Mouse (Mus musculus): ENCODE measurements around the gene Pisd.
"Not testable (repeated sequence)": the region's sequence is repeated elsewhere in the genome, so short reads cannot be mapped to it uniquely, and the experiment has no call there.

Pisd gene

DNA sequence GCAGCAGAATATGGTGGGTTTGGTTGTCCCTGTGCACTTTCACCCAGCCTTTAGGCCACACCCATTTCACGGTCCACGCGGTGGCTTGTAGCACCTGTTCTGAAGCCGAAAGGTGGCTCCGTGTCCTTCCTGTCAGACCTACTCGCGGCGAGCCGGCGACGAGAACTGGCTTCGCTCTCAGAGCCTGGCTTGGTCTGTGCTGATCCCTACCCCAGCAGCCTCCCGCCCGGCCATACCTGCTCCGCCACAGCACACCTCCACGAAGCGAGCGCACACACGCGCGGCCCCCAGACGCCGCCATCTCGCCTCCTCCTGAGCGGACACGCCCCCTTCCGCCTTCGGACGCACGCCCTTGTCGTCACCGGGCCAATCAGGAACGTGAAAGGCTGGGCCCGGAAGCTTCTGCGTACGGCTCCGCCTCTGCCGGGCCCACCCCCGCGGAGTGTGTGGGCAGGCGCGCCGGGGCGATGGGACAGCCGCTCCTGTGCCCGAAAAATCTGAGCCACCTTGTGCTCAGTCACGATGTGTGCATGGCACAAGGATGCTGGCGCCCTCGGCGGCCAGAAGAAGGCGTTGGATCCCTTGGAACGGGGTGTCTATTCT is at the start of gene Pisd:
TSS of gene Pisd (minus strand) at position 334 of the 603 bp plus-strand sequence.
- DNase-seq (ENCODE audit: inconsistent ontology term), result peak; percentile 96

DNA sequence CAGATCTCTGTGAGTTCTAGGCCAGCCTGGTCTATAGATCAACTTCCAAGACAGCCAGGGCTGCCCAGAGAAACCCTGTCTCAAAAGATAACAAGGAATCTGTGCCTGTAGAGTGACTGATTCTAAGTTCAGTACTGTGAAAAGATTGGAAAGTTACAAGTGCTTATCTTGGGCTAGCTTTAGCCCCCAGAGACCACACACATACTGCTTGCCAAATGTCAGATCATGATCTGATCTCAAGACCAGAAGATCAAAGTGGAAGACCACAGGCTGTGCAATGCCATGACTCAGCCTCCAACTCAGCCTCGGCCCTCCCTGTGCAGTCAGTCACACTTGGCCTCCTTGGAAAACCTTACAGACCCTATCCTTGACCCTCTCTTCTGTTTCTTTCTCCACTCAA is 49.1 kb upstream of the Pisd start:
- no peak for DNase-seq (ENCODE audit: inconsistent ontology term)

DNA sequence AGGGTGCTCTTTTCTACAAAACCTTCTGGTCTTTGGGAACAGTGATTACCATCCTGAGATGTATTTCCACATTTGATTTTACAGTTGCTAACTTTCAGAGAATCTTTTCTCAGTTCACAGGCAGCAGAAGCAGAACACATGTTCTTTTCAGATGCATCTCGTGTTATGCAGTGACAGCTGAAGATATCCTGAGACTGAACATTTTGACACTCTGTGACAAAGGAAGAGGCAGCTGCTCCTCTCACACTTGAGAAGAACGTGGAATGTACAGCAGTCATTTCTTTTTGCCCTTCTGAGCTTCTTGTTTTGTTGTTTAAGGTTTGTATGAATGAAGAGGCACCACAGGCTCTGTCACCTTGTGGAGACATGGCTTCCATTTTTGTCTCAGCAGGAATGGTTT is 44.6 kb upstream of the Pisd start:
- DNase-seq (ENCODE audit: inconsistent ontology term), result no peak

DNA sequence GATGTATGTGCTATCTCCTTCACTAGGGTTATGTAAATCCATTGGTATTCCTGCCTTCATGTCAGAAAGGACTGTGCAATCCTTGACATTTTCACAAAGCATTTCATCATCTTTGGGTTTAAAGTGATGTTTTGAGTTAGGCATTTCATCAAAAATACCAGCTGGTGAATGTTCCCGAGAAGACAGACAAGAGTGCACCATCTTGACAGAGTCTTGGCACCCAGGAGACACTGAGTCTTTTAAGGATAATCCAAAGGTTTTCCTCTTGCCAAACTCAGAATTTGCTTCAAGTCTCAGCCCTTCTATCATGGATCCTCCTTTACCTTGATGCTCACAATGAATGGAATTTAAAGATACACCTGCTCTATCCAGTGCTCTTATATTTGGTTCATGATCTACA is 43.3 kb upstream of the Pisd start:
- not testable (repeated sequence) for DNase-seq (ENCODE audit: inconsistent ontology term)

DNA sequence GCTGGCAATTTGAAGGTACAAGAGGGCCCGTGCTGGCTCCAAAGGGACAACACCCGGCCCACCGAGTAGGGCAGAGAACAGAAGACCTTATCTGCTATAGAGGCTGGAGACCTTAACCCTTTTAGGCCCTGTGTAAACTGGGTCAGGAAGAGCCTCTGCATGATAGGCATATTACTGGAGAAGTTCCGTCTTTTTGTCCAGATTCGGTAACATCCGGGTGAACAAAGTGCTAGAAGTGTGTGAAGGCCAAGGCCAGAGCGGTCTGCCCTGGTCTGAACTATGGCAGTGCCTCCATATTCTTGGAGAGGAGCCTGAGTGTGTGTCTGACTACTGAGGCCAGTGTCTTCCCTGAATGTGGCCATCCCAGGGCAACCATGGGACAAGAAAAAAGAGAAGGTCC is 41.6 kb upstream of the Pisd start, which contains the start of gene Gm20671:
TSS of gene Gm20671 (minus strand) at position 101 of the 400 bp plus-strand sequence.
- no peak for DNase-seq (ENCODE audit: inconsistent ontology term)

DNA sequence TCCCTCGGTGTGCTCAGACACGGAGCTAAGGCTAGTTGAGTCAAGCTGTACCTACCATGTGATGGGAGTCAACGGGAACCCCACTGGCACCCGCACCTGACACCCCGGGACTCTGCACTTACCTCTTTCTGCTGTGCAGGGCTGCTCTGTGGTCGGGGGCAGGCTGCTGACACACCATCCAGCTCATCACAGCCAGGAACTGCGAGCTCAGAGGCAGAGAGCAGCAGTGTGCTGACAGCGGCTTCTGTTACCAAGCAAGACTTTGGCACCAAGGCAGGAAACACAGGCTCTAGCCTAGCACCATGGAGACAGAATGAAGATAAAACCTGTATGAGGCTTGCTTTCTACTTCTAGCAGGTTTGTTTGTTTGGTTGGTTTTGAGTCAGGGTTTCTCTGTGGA is 35.0 kb upstream of the Pisd start:
- no peak for DNase-seq (ENCODE audit: inconsistent ontology term)

DNA sequence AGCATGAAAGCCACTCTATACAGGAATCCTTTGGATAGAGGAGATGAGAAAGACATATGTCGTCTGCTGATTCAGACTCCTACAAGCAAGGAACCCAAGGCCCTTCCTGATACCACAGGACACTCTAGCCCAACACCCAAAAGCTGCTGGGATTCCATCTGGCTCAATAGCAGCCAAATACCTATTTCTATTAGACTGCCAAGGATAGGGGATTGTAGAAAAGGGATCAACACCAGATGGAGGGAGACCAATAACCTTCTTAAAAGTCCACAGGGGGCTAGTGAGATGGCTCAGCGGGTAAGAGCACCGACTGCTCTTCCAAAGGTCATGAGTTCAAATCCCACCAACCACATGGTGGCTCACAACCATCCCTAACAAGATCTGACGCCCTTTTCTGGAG is 29.9 kb upstream of the Pisd start:
- no peak for DNase-seq (ENCODE audit: inconsistent ontology term)

DNA sequence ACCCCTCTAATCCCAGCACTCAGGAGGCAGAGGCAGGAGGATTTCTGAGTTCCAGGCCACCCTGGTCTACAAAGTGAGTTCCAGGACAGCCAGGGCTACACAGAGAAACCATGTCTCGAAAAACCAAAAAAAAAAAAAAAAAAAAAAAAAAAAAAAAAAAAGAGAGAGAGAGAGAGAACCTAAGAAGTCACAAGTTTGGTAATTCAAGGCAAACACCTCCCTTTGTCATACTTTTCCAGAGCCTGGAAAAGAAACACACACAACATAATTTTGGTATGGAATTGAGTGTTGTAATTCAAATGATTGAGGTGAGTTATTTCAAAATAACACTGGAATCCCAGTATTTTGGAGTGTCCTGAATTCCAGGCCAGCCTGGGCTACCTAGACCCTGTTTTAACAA is 1.0 kb upstream of the Pisd start:
- DNase-seq (ENCODE audit: inconsistent ontology term), result not testable (repeated sequence)

DNA sequence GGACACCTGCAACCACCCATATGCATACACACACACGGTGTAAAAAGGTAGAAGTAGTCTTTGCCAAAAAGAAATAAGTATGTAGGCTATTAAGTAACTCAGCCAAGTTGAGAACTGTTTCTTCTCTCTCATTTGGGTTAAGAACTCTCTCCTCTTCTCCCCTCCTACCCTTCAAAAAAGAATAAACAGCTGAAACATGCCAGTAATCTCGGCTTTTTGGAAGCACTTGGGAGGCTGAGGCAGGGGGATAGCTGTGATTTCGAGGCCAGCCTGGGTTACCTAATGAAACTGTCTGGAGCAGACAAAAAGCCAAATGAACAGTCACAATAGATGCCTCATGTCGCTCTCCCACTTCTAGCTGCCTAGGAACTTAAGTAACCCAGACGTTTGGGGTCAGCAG is 720 bp downstream of the Pisd start:
- no peak for DNase-seq (ENCODE audit: inconsistent ontology term)

DNA sequence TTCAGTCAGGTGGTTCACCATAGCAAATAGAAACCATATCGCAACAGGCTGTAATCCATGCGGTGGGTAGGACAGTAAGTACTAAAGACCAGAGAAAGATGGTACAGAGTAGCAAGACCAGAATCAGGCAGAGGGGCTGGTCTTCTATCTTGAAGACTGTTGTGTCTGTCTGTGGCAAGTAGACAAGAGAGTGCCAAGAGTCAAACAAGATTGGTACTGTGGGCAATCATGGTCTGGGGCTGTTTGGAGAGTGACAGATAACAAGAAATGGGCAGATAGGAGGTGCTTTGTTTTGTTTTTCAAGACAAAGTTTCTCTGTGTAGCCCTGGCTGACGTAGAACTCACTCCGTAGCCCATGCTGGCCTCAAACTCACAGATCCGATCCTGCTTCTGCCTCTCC is 3.9 kb downstream of the Pisd start:
- DNase-seq (ENCODE audit: inconsistent ontology term), result no peak

DNA sequence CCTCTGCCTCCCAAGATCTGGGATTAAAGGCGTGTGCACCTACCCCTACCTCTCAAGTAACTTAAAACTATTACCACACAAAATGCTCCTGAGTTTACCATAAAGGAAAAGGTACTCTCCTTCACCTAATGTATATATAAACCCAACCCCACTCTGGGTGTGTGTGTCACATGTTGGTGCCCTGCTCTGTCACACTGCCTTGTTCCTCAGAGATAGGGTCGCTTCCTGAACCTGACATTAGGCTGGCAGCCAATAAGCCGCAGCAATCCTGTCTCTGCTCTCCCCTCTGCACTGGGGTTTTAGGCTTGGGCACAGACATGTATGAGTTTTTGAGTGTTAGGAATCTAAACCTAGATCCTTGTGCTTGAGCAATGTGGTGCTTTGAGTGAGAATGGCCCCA is 7.3 kb downstream of the Pisd start:
- DNase-seq (ENCODE audit: inconsistent ontology term), result no peak

DNA sequence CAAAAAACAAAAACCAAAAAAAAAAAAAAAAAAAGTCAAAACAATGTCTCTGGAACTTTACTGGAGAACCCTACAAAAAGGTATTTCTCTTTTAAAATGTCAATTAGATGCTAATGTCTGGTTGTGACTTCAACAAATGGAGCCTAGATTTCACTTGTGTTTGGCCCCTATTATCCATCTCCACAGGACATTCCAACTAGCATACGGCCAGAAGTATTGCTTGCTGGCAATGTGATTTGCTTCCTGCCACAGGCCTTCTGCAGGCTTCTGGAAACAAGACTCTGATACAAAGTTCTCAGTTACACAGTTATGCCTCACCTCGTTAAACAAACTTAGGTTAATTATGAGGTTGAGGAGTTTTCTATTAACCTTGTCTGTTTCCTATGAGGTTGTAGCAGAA is 13.1 kb downstream of the Pisd start:
- DNase-seq (ENCODE audit: inconsistent ontology term), result no peak

DNA sequence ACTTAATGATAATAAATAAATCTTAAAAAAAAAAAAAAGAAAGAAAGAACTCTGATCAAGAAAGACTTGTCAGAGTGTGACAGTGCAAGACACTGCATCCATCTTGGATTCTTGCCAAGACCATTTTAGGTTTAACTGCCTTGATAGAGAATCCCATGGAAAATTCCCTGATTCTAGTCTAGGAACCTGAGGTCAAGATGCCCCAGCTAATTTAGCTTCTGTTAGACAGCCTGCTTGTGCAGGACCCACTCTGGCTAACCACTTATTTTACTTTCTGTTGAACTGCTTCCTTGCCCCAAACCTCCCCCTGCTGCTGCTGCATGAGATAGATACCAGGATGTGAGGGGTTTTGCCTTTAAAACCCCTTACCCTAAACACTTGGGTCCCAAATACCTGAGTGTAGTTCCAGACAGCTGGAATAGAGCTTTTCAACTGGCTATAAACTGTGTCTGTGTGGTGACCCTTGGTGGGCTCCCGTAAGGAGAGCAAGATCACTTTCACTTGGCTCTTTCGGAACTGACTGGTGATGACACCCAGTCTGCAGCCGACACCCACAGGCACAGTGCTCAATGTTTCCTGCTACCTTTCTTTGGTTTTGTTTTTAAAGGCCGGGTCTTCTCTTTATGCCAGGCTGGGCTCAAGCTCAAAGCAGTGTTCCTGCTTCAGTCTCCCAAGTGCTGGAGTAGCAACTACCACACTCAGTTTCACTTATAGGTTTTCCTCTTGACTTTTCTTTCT is 17.6 kb downstream of the Pisd start:
- DNase-seq (ENCODE audit: inconsistent ontology term), result no peak

DNA sequence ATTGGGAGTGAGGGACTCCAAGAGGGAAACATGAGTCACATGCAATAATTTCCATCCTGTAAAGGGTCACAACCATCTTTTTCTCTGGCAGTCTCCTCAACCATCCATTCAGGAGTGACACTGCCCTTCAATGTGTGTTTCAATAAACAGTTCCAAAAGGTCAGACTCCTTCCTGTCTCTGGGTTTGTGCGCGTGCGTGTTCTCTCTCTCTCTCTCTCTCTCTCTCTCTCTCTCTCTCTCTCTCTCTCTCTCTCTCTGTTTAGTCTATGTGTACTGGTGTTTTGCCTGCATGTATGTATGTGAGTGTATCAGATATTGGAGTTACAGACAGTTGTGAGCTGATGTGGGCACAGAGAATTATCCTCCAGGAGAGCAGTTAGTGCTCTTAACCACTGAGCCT is 18.4 kb downstream of the Pisd start:
- DNase-seq (ENCODE audit: inconsistent ontology term), result no peak

DNA sequence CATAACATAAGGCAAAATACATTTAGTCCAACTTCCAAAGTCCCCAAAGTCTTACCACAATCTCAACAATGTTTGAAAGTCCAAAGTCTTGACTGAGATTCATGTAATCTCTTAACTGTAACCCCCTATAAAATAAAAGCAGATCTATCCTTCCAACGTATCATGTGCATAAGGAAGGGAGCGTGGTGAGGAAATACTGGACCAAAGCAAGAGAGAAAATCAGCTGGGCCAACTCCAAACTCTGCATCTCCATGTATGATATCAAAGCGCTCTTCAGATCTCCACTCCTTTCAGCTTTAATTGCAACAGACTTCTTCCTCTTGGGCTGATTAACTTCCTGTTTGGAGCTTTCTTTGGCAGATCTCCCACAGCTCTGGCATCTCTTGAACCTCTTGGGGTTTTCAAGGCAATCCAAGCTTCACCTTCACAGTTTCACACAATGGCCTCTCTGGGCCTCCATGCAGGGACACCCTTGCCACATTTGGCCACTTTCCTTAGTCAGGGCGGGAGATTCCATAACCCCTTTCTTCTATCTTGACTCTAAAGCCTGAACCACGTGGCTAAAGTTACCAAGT is 23.8 kb downstream of the Pisd start:
- no peak for DNase-seq (ENCODE audit: inconsistent ontology term)

DNA sequence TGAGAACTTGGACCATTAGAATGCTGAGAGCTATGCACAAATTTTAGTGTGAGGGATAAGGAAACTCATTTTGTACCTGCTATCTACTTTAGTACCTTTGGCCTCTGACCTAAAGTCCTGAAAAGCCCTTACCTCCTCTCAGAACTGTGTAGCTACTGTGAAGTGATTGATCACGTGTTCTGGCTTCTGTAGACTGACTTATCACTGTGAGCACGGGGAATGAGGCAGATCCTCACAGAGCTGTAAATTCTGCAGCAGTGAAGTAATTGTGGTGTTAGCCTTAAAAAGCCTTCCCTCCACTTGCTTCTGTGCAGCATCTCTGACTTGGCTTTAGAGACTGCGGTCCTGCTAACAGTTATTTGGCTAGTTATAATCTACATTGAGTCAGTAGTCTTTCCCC is 24.7 kb downstream of the Pisd start:
- DNase-seq (ENCODE audit: inconsistent ontology term), result no peak

DNA sequence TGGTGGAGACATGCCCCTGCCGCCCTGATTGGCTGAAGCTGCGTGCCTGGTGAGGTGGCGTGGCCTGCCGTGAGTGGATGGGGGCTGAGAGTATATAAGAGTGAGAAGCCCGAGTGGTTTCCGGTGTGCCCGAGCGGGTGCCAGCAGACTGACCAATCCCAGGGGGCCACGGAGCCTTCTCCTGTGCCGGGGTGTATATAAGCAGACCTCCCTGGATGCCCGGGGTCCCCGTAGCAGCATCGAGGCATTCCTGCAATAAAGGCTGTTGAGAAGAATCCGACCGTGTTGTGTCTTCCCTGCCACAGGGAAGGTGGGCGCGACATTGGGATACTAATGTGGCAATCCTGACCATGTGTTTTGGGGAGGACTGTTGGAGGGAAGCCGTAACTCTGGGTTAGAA is 25.1 kb downstream of the Pisd start:
- DNase-seq (ENCODE audit: inconsistent ontology term), result not testable (repeated sequence)

DNA sequence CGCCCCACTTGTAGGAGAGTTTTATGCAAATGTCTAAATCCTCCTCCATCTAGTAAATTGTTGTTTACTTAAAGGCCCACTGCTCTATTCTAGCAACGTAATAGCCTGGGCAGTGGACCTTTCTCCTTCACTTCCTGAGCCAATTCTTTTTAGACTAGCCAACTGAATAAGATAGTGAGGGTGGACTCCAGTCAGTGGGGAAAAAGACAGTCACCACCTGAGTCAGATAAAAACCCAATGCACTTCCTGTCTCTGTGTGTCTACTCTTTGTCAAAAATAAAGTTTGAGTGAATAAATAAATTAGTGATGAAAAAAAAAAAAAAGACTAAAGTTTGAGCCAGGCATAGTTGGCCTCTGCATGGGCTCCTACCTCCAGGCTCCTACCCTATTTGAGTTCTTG is 25.8 kb downstream of the Pisd start:
- DNase-seq (ENCODE audit: inconsistent ontology term), result no peak

DNA sequence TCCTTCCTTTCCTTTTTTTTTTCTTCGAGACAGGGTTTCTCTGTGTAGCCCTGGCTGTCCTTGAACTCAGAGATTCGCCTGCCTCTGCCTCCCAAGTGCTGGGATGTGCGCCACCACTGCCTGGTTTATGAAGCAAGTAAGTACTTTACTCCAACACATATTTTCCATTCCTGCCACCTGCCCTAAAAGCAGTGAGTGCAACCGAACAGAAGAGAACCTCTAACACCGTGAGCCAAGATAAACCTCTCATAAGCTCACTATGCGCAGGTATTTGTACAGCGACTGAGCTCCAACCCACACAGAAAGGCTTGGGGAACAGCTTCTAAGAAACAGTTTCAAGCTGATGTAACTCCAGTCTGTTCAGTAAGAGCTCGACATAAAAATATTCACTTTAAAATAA is 29.3 kb downstream of the Pisd start:
- no peak for DNase-seq (ENCODE audit: inconsistent ontology term)

DNA sequence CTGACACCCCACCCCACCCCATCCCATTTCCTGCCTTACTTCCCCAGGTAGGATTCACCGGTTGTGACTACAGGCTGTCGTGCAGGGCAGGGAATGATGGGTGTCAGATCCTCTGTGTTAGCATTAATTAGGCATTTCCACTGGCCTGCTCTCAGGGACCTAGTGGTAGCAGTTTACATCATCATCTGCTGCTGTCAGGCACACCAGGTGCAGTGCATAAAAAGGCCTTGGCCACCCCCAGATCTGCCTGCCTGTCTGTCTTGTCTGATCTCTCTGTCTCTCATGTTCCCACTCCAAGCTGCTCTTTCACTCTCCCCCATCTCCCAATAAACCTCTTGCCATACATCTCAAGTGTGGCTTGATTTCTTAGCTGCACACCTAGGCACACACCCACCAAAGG is 33.7 kb downstream of the Pisd start:
- DNase-seq (ENCODE audit: inconsistent ontology term), result no peak

DNA sequence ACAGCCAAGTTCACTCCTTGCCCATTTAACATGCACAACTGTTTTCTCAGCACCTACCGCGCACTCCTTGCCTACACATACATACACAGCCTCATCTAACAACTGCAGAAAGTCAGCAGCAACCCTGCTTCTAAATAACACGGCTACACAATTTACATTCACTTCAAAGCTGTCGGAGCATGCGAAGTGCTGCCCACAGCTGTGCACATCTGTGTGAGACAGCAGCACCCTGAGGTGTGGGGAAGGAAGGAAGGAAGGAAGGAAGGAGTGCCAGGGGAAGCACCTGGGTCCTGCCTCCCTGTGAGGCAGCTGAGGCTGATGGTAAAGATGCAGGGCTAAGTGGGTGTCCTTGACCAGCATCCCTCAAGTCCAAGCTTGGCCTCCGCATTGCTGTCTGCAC is 36.5 kb downstream of the Pisd start:
- no peak for DNase-seq (ENCODE audit: inconsistent ontology term)

DNA sequence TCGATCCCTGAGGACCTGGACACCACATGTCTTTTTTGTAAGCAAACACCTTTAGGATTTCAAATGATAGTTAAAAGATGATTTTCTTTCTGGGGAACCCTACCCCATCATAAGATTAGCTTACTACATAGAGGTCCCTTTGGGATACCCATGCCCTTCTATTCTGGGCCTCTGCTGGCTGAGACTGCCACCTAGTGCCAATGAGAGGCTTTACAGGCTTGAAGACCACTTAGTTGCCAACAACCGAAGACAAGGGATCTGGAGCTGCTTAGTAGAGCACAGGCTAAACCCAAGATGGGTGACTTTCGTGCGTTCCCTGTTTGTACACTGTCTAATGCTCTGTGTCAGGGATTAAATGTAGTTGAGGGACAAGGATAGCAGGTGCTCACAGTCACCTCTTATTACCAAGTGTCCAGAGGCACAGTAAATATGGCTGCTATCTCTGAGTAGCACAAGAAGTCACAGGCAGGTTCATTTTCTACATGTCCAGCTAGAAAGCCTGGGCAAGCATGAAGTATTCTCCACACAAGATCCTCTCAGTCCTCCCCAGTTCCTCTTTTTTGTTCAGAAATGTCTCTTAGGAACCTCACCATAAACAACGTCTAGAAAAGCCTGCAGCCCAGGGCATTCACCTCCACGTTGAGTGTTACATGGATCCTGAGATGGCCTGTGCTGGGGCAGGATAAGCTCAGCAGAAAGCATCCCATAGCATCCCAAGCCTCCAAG is 37.6 kb downstream of the Pisd start:
- DNase-seq (ENCODE audit: inconsistent ontology term), result peak; percentile 50

All from Muller cell, postnatal 12 days (primary cell).